Mouse (Mus musculus): ENCODE data around the gene Mllt10.
"Not testable (repeated sequence)": the region's sequence is repeated elsewhere in the genome, so short reads cannot be mapped to it uniquely, and the experiment has no call there.

The Mllt10 gene

DNA sequence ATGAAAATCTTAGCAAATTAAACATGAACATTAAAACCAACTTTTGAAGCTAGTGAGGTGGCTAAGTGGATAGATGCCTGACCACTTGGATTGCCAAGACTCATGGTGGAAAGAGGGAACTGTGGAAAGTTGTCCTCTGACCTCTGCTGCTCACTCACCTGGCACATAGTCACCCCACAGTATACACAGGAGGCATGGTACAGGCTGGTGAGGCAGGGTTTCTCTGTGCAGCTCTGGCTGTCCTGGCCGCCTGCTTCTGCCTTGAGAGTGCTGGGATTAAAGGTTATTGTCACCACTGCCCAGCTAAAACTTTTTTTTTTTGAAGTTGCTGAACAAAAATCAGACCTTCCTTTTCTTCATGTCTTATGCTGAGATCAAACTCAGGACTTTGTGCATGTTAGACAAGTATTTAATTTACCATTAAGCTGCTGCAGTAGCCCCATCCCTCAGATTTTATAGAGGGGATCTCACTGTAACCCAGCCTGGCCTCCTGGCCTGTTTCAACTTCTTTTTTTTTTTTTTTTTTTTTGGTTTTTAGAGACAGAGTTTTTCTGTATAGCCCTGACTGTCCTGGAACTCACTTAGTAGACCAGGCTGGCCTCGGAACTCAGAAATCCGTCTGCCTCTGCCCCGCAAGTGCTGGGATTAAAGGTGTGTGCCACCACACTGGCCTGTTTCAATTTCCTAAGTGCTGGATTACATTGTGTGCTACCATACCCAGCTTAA, 13.2 kb downstream of the Mllt10 start:
- DNase-seq (ENCODE audit: inconsistent age in 2 of 2, low spot score in 1 of 2): peak in 1 of 2 experiments; percentile 24

GRCm38 (mm10) chr2:18071947-18072346, 16.9 kb downstream of the Mllt10 start:
- DNase-seq (ENCODE audit: inconsistent age in 2 of 2, low spot score in 1 of 2): no peak

GRCm38 (mm10) chr2:18080182-18080860, 25.3 kb downstream of the Mllt10 start:
- DNase-seq (ENCODE audit: inconsistent age in 2 of 2, low spot score in 1 of 2): peak in 1 of 2 experiments; percentile 57

DNA sequence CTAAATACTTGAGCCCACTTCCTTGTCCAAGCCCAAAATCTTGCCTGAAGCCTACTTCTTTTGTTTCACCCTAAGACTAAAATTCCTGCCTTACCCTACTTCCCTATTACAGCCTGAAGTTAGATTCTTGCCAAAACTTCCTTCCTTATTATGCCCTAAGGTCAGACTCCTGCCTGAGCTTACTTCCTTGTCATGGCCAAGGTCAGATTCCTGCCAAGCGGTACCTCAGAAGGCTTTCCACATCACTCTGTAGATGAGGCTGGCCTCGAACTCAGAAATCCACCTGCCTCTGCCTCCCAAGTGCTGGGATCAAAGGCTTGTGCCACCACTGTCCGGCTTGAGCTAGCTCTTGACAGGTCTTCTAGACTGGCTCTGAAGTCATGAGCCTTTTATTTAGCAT, 32.7 kb downstream of the Mllt10 start:
- not testable (repeated sequence) for DNase-seq (ENCODE audit: inconsistent age in 2 of 2, low spot score in 1 of 2)

DNA sequence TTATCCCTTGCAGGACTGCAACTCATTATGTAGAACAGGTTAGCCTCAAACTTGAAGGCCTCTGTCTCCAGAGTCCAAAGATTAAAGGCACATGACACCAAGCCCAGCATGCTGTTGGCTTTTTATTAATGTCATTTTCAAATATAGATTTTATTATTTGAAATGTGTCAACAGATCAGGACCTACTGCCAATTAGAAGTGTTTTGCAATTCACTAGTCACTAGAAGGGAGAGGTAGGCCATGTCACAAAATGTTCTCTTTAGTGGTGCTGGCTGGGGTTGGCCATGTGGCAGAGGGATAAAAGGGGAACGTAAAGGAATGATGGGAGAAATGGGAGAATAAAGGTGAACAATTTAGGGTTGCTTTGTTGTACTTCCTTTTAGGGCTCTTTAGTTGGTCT, 38.8 kb downstream of the Mllt10 start:
- DNase-seq (ENCODE audit: inconsistent age in 2 of 2, low spot score in 1 of 2): no peak

DNA sequence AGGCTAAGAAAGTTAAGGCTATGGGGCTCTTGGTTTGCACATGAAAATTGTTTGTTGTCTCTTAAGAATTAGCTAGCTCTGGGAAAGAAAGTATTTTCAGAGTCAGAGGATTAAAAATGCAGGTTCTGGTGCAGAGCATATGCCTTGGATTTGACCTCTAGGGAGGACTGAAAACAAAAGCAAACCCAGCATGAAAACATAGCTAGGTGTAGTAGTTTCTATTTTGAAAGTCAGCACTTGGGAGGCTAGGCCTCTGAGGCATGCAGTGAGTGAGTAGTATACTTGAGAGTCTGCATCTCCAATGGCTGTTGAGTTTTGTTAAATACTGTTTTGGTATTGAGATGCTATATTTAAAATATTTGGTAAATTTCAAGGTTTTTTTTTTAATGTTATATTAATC, 39.3 kb downstream of the Mllt10 start:
- DNase-seq (ENCODE audit: inconsistent age in 2 of 2, low spot score in 1 of 2): no peak

DNA sequence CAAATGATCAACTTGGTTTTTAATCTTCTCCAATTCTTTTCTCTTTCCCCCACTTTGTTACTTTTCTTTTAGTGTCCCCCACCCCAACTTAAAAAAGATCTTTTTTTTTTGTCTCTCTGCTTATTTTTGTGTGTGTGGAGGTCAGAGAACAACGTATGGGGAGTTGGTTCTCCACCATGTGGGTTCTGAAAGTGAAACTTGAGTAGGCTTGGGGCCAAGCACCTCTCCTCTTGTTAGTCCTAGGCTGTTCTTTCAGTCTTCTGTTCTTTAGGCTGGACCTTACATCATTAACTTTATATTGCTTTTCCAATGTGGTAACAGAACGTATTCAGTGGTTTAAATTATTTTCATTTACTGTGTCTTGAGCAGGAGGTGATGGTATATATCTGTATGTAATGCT, 40.8 kb downstream of the Mllt10 start:
- no peak for DNase-seq (ENCODE audit: inconsistent age in 2 of 2, low spot score in 1 of 2)

GRCm38 (mm10) chr2:18100914-18101313, 45.9 kb downstream of the Mllt10 start:
- no peak for DNase-seq (ENCODE audit: inconsistent age in 2 of 2, low spot score in 1 of 2)

DNA sequence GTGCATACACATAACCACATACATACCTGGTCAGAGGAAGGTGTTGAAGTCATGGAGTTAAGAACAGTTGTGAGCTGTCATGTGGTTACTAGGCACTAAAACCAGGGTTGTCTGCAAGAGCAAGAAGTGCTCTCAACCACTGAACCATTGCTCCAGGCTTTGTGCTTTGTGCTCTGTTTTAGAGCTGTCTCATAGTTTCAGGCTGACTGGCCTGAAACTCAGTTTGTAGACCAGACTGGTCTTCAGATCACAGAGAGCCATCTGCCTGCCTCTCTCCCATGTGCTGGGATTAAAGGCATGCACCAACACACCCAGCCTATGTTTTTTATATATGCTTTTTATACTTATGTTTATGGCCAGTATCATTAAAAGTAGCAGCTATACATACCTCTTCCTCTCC, 52.5 kb downstream of the Mllt10 start:
- no peak for DNase-seq (ENCODE audit: inconsistent age in 2 of 2, low spot score in 1 of 2)

- DNase-seq (ENCODE audit: inconsistent age in 2 of 2, low spot score in 1 of 2): no peak
Measured at GRCm38 (mm10) chr2:18108214-18108613, 53.2 kb downstream of the Mllt10 start.

- no peak for DNase-seq (ENCODE audit: inconsistent age in 2 of 2, low spot score in 1 of 2)
Measured at GRCm38 (mm10) chr2:18111411-18111810, 56.4 kb downstream of the Mllt10 start.

DNA sequence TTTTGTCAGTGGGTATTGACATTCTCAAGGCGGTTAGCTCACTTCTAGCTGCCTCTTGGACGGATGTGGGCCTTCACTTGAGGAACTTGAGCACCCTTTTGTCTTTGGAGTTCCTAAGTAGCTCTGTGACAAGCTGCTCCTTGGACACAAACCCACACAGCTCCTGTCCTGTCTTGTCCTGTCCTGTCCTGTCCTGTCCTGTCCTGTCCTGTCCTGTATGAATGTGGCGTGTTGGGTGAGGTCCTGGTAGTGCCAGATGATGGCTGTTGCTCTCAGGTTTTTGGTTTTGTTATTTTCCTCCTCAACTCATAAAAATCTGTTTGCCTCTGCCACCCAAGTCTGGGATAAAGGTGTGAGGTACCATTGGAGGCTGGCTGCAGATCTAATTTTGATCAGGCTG, 61.4 kb downstream of the Mllt10 start:
- no peak for DNase-seq (ENCODE audit: inconsistent age in 2 of 2, low spot score in 1 of 2)

- DNase-seq (ENCODE audit: inconsistent age in 2 of 2, low spot score in 1 of 2): no peak
Measured at GRCm38 (mm10) chr2:18138131-18138530, 83.1 kb downstream of the Mllt10 start.

DNA sequence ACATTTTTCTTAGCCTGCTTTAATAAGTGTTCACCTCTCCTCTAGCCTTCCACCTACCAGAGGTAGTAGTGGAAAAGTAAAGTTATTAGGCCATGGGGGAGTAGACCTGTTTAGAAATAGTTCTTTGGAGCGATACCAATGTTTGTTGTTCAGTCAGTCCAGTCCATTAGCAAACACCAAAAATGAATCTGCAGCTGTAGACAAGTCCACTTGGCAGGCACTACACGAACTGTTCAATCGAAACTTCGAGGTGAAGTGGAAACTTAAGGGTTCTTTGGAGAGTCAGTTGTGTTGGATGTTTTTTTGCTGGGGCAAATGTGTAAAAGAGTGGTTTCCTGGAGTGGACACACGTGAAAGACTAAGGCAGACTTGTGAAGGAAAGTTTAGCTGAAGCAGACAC, 84.6 kb downstream of the Mllt10 start:
- no peak for DNase-seq (ENCODE audit: inconsistent age in 2 of 2, low spot score in 1 of 2)

- DNase-seq (ENCODE audit: inconsistent age in 2 of 2, low spot score in 1 of 2): no peak
Measured at GRCm38 (mm10) chr2:18156131-18156530, 101.1 kb downstream of the Mllt10 start.

GRCm38 (mm10) chr2:18159426-18159825, 104.4 kb downstream of the Mllt10 start:
- DNase-seq (ENCODE audit: inconsistent age in 2 of 2, low spot score in 1 of 2): no peak

GRCm38 (mm10) chr2:18160992-18161391, 106.0 kb downstream of the Mllt10 start:
- no peak for DNase-seq (ENCODE audit: inconsistent age in 2 of 2, low spot score in 1 of 2)

GRCm38 (mm10) chr2:18165511-18165910, 110.5 kb downstream of the Mllt10 start:
- DNase-seq (ENCODE audit: inconsistent age in 2 of 2, low spot score in 1 of 2): no peak

- no peak for DNase-seq (ENCODE audit: inconsistent age in 2 of 2, low spot score in 1 of 2)
Measured at GRCm38 (mm10) chr2:18169174-18169948, 114.3 kb downstream of the Mllt10 start.

DNA sequence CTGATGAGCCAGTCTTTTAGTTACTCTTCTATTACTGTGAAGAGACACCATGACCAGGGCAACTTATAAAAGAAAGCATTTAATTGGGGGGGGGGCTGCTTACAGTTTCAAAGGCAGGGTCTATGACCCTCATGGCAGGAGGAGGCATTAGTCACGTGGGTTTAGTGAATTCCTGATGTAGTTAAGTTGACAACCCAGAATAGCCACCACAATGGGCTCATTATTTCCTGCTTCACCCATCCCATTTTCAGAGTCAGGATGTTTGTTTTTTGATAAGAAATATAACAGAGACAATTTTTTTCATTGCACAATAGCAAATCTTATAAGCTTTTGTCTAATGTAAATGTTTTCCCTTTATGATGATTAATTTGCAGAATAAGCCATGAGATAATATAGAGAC, 120.2 kb downstream of the Mllt10 start:
- no peak for DNase-seq (ENCODE audit: inconsistent age in 2 of 2, low spot score in 1 of 2)

- DNase-seq (ENCODE audit: inconsistent age in 2 of 2, low spot score in 1 of 2): peak in 1 of 2 experiments; percentile 30
Measured at GRCm38 (mm10) chr2:18176235-18176634, 121.2 kb downstream of the Mllt10 start.

DNA sequence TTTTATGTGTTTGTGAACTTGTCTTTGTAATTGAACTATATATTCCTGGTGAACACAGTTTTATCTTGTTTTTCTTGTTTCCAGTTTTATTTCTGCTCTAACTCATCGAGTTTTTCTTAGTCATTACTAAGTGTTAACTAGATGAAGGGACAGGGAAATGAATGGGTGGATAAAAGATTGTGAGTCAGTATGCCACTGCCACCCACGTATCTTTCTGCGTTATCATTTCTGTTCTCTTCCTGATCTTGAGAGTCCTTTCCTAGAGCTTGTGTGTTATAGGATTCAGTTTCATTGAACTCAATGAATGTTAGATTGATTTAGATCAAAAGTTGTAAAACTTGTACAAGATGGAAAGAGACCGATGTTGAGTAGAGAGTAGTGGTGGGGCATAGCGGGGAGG, 125.3 kb downstream of the Mllt10 start:
- no peak for DNase-seq (ENCODE audit: inconsistent age in 2 of 2, low spot score in 1 of 2)
